Mouse (Mus musculus) ovary, adult 10 weeks (tissue): ENCODE results near the gene Ick. TPM values are rescaled to one million over a fixed set of nuclear protein-coding genes. Genes with fewer than 3 reads are reported as not detected.

Experiments used
- polyA plus RNA-seq: library from polyadenylated mRNA; stranded (reverse); fragments of 350-450 nt; fragmentation: Illumina TruSeq; extraction: RNeasy Lipid Tissue Mini Kit (QIAGEN cat#74804); gene quantifications from one replicate; pipeline ENCODE4 v1.2.3, GENCODE M21; 2014

The Ick gene
- polyA plus RNA-seq: 30.3 TPM

DNA sequence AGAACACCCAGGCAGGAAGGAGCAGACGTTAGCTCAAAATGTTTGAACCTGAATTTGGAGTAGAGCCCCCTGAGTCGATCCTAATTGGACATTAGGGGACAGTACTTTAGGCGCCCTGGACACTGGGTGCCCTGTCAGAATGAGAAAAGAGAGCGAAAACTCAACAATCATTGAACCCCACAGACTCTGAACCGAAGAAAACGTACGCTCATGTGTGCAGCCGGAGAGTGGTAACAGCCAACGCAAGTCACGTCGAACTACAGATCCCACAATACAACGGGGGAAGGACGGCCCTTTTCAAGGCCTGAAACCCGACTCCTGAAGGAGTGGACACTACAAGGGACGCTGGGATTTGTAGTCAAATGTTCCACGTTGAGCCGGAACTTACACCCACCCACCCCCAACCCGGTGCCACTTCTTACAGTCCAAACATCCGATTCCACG lies at the start of gene Ick, which contains the start of gene Fbxo9:
Gene Ick, plus strand, starts transcription at position 397 of the 444 bp plus-strand sequence.
Gene Fbxo9, minus strand, starts transcription at position 270 of the 444 bp plus-strand sequence.

DNA sequence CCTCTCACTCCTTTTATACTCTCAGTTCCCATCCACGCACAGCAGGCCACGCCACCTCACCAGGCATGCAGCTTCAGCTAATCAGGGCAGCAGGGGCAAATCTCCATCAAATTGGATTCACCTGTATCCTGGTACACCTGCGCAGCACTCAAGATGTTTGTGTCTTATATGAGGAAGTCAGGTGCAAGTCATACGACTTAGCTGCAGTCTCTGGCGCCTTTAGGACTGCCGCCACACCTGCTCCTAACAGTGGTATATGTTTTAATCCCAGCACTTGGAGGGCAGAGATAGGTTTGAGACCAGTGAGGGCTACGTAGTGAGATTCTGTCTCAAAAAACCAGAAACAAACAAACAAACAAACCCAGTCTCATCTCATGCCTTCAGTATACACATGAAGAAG lies 73.5 kb downstream of the Ick start, which contains the start of gene Gsta4:
Gene Gsta4, plus strand, starts transcription at position 301 of the 400 bp plus-strand sequence.

Other genes starting within 250 kb of the Ick start
- gene Elovl5, start 191.8 kb upstream of the Ick start, polyA plus RNA-seq: 702 TPM
- gene Gcm1, start 57.3 kb upstream of the Ick start, polyA plus RNA-seq: not detected
- gene Fbxo9, start 127 bp upstream of the Ick start, polyA plus RNA-seq: 26.5 TPM
- 42.8 TPM for gene Gsta4, start 73.6 kb downstream of the Ick start, polyA plus RNA-seq
- gene Gsta1, start 121.5 kb downstream of the Ick start, polyA plus RNA-seq: not detected
- gene Gm3776, start 147.9 kb downstream of the Ick start, polyA plus RNA-seq: not detected
- gene Gm10639, start 180.7 kb downstream of the Ick start, polyA plus RNA-seq: not detected
- 49.9 TPM for gene Omt2a, start 205.6 kb downstream of the Ick start, polyA plus RNA-seq
- 111 TPM for gene Omt2b, start 218.4 kb downstream of the Ick start, polyA plus RNA-seq
- gene Gsta2, start 246.6 kb downstream of the Ick start, polyA plus RNA-seq: 29.7 TPM